Mouse (Mus musculus): Measurements from ENCODE around the gene Sec1.
"Not testable (repeated sequence)": the region's sequence is repeated elsewhere in the genome, so short reads cannot be mapped to it uniquely, and the experiment has no call there.

Sec1 gene

DNA sequence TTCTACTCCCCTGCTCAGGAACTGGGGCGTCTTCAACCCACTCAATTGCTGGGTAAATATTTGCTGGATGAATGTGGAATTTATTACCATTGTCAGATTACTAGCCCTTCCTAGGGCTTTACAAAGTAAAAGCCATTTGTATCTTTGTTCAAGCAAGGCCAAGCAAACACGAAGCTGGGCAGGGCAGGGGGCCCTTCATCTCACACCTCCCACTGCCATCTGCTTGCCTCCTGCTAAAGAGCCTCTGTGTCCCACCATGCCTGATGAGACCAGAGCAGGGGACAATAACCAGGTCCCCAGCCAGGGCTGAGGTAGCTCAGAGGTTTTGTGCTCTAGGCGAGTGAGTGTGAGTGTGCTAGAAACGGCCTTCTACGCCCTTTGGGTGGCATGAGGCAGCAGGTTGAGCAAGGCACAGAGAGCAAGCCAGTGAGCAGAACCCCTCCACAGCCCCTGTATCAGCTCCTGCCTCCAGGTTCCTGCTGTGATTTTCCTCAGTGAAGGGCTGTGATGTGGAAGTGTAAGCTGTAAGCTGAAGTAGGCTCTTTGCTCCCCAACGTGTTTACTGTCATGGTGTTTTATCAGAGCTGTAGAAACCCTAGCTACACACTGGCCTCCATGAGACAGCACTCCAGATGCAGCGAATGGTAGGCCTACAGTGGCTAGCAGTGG, 16.4 kb downstream of the Sec1 start:
- no peak for DNase-seq

DNA sequence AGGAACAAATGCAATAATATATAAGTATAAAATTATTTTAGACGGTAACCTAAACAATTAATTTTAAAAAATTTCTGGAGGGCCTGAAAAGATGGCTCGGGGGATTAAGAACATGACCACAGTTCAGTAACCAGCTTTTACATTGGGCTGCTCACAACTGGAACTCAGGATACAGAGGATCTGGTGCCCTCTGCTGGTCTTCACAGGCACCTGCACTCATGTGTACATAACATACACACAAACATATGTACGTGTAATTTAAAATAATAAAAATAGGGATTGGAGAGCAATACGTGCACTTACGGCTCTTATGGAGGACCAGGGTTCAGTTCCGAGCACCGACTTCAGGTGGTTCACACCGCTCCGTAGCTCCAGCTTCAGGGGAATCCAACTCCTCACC, 25.3 kb downstream of the Sec1 start:
- no peak for DNase-seq

DNA sequence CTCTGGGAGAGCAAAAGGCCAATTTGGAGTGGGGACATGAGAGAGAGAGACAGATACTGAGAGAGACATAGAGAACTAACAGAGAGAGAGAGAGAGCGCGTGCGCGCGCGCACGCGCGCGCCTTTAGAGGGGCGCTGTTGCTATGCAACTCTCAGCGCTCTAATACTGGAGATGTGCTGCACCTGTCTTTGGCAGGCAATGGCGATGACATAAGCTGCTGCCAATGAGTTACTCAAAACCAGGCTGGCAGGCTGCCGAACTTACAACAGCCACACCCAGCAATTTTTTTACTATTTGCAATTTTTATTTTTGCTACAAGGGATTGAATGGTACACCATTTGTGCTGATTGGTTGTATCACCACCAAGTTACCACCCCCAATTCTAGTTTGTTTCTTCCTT, 26.4 kb downstream of the Sec1 start:
- DNase-seq: no peak

DNA sequence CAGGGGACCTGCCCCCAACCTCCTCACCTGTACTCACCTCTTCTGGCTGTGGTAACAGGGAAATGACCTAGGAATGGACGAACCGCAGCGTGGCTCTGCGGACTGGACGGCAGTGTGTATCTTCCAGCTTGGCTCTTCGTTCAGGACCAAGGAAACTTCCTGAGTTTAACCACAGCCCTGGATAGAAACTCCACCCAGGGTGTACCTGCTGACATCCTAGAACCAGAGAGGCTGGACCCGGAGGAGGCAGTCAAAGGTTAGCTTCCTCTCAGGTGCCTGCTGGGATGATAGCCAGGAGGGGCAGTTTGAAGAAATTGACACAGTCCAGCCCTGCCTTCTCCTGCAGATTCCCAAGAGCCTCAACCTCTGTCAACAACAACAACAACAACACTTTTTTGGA, 28.0 kb downstream of the Sec1 start, which contains the start of gene Fut2:
Gene Fut2, minus strand, starts transcription at position 234 of the 400 bp plus-strand sequence.
- no peak for DNase-seq

DNA sequence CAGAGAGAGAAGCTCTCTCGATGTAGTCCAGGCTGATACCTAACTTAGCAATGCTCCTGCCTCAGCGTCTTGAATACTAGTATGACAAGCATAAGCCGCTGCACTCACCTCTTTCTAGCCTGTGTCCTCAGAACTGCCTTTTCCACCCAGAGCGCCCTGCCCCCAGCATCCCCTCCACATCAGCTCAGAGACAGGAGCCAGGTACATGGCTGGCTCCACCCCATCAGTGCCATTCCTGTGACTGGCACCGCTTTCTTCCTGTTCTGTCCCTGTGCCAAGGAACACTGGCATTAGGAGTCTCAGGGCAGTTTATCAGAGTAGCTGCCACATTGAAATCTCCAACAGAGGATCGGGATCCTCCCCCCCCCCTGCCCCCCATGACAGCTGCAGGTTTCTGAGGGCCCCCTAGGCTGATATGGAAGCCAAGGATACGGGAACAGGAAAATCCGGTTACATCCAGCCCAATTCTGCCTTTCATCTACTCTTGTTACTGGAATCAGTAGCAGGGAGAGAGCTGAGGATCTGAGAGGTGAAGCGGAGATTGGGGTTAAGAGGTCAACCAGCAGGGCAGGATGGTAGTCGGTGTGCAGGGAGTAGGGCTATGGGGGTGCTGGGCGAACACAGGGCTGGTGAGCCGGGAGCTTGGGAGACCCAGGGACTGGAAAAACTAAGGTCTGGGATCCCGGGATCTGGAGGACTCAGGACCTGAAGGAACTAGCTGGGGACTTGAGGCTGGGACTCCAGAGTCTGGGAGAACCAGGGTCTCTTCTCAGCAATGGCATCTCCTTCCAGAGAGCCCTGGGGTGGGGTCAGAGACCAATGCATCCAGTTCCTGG, 28.7 kb downstream of the Sec1 start:
- DNase-seq: no peak

DNA sequence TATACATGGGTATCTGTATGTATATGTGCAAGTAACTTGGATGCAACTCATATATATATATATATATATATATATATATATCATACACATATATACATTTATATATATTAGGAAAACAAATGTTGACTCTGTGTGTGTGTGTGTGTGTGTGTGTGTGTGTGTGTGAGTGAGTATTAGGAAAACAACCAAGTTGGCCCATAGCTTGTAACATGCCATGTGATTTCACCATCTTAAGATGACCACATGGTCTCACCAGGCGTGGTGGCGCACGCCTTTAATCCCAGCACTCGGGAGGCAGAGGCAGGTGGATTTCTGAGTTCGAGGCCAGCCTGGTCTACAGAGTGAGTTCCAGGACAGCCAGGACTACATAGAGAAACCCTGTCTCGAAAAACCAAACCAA, 32.5 kb downstream of the Sec1 start:
- DNase-seq: not testable (repeated sequence)

DNA sequence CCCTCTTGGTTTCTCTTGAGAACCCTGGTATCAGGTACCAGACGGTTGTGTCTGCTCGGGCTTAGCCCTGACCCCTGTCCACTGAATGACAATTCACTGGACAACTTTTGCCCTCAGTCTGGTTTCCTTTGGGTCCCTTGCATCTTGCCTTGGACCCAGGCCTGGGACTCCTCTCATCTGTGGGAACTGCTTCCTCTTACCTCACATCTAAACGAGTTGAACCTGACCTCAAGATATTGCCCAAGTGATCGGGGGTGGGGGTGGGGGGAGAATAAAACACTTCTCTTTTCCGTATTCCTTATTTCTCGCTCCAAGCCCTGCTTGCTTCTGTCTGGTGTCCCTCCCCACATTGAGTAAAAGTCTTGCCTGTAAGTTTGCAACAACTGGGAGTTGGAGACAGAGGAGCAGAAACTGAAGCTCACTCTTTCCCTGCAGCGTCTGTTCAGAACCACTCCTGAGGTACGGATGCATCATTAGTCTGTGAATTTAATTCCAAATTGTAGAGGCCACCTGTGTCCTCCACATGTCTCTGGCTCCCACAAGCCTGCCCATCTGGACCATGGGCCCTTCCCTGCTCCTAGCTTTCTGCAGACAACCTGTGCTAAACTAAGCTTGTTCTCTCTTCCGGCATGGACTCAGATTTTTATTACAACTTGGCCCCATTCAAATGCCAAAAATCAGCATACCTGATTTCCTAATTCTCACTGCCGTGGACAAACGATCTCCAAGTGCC, 33.3 kb downstream of the Sec1 start:
- DNase-seq: no peak

DNA sequence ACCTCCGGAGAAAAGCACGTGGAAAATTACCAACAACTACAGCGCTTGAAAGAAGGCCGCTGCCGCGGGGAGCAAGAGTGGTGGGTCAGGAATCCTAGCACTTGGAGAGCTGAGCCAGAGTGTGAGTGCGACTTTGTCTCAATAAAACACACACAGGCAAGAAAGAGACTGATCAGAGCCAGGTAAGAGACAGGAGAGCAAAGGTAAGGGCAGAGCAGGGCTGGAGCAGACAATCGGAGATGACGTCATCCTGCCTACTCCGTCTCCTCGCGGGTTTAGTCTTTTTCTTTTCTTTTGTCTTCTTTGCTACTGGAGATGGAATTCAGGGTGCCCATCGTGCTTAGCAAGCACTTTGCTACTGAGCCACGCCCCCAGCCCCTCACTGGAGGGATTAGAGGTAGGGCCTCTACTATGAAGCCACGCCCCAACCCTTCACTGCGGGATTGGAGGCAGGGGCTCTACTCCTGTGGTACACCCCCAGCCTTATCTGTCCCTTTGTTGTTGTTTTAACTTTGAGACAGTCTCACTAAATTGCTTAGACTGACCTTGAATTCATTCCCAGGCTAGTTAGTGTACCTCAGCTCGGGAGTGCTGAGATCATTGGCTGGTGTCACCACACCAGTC, 39.7 kb downstream of the Sec1 start:
- DNase-seq: no peak

DNA sequence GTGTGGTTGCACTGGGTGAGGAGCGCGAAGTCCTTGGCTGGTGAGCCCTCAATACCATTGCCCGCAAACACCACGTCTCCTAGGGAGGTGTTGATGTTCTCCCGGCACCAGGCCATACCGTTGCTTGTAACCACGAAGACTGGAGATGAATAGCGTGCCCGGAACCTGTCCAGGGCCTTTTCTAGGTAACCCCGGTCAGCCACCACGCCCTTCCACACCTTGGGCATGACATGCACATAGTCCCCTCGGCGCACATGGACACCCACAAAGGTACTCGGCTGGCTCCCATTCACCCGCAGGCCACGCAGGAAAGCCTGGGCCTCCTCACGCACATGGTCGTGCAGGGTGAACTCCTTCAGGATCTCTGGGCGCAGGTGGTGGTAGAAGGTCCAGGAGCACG, 43.7 kb downstream of the Sec1 start:
- not testable (repeated sequence) for DNase-seq

DNA sequence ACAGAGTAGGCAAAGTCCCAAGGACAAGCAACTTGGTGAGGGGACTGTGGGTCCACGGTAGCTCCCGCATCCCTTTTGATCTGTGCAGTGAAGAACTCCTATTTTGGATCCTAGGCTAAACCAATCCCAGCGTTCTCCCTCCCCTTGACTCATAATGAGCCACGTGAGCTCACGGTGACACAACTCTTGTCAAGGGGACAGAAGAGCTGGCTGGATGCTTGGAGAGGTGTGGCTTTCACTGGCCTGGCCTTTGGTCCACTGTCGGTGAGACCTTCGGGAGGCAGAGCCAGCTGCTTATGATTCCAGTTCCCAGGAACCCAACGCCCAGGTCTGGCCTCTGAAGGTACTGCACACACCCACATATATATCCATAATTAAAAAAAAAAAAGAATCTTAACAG, 44.9 kb downstream of the Sec1 start:
- DNase-seq: no peak

DNA sequence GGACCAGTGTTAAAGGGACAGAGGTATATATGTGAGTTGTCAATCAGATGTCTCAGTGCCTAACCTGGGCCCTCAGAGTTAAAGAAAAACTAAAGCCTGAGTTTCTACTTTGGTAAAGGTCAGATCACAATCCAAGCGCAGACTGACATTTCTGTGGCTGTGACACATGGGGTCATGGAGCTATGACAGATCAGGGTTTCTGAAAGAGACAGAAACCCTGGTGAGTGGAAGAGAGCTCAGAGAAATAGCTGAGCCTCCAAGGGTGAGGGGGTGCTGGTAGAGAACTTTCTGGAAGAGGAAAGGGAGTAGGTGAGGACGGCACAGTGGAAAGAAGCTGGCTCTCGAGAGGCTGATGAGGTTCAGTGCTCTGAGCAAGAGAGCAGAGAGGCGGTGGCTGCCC, 47.5 kb downstream of the Sec1 start:
- no peak for DNase-seq

DNA sequence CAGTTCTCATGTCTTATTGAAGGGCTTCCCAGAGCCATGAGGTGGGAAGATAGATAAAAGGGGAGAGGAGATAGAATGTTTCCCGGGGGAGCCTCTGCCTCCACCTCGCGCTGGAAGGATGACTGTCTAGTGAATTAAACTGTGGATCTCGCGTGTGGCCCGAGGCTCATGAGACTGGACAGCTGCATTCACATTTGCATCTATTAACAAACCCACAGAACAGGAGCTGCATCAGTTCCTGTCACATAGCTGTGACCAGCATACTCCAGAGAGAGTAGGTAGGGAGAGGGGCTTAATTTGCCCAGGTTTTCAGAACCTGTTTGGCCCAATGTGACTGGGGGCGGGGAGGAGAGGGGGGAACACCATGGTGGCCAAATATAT, 48.6 kb downstream of the Sec1 start:
- DNase-seq: no peak

DNA sequence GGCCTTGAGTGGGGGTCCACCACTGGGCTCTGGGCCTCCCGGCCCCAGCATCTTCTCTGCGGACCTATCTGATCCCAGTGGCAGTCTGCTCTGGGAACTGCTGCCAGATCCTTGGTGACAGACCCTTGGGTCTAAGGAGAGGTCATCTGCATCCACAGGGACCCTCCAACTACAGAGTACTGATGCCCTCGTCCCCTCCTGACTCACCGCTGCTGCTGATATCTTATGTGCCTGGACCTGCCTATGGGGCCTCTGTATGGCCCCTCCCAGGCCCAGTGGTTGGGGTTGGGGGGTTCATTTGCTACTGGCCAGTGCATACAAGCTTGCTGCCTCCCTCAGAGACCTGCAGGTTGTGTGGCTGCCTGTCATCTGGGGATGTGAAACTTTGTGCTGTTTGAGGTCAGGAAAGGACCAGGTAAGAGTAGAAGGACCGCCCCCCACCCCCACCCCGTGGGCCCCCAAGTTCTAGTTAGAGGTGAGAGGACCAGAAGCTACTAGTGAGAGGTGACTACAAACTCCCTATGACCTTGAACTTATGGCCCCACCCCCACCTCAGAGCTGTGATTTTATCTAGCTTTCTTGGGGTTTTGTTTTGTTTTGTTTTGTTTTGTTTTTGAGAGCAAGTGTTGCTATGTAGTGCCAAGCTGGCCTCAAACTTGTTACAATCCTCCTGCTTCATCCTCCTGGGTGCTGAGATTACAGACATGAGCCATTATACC, 49.2 kb downstream of the Sec1 start:
- no peak for DNase-seq

DNA sequence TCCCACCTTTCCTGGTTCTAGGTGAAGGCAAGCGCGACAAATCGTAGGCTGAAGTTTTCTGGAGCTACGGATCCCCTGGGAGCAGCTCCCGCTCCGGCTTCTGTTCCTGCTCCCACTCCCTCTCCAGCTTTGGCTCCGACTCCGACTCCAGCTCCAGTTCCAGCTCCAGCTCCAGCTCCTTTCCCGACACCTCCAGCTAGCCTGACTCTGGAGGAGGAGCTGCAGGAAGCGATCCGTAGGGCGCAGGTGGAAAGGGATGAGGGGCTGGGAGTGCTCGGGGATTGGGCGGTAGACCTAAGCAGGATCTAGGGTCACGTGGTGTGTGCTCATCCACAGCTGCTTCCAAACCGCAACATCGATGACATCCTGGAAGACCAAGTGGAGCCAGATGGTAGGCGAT, 50.0 kb downstream of the Sec1 start:
- DNase-seq: peak; percentile 66

DNA sequence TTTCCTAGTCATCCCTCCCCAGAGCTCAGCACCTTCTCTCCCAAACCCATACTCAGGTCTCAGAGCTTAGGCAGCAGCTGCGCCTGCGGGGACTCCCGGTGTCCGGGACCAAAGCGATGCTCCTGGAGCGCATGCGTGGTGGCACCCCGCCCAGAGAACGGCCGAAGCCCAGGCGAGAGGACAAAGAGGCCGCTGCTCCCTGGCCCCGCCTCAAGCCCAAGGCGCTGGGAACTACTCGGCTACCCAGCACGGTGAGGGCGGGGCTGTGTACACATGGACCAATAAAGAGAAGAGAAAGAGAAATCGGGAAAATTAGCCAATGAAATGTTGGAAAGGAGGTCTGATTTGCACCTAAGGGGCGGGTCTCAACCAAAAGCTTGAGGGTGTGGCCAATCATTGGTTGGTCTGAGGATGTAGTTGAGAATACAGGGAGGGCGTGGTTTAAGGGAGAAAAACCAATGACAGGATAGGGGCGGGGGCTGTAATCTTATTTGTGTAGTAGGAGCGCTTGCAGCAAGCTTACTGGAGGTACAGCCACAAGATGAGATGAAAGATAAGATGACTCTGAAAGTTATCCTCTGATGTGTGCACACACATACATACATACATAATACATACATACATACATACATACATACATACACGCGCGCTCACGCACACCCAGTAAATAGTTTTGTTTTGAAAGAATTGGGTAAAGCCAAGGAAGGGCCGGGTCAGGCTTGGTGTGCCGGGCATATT, 50.6 kb downstream of the Sec1 start:
- peak; percentile 99 for DNase-seq

DNA sequence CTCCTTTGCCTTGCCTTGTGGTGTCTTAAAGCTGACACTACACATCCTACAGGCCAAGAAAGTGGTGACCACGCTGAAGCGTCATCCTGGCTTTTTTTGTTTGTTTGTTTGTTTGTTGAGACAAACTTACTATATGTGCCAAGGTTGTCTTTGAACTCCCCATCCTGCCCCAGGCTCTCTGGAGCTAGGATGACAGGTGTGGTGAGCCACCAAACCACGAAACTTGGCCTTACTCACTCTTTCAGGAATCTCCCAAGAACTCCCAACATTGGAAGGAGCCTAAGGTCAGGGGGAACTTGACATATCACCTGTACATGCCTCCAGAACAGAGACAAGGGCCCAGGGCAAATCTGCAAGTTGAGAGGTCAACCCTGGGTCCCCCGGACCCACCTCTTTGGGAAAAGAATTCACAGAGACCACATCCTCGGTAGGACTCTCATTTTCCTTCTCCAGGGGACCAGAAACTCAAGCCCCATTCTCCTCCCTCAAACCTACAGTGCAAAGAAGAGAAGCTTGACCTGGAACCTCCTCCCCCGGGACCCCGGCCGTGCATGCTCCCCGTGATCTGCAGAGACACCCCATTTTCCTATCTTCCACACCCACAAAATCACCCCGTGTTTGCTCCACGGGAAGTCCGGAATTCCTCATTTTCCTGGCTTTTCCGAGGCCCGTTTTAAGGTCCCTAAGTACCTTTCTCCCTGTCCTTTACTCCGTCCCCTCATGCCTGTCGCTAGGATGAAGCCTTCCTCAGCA, 51.5 kb downstream of the Sec1 start:
- DNase-seq: peak; percentile 47

DNA sequence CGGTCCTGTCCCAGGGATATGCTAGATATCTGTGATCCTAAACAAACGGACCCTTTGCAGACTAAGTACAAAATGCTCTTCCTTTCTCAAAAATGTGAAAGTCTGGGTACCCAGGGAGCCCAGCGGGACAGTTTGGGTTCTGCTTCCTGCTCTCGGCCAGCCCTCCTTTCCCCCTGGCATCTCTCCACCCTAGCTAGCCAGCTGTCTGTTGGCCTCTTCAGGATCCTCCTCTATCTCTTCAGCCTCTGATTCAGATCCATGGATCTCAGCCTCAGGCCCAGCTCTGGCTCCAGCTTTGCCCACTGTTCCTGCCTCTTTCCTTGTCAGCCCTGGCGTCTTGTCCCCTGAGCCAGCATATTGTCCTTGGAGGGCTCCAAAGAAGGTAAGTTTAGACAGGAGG, 52.1 kb downstream of the Sec1 start:
- DNase-seq: no peak

DNA sequence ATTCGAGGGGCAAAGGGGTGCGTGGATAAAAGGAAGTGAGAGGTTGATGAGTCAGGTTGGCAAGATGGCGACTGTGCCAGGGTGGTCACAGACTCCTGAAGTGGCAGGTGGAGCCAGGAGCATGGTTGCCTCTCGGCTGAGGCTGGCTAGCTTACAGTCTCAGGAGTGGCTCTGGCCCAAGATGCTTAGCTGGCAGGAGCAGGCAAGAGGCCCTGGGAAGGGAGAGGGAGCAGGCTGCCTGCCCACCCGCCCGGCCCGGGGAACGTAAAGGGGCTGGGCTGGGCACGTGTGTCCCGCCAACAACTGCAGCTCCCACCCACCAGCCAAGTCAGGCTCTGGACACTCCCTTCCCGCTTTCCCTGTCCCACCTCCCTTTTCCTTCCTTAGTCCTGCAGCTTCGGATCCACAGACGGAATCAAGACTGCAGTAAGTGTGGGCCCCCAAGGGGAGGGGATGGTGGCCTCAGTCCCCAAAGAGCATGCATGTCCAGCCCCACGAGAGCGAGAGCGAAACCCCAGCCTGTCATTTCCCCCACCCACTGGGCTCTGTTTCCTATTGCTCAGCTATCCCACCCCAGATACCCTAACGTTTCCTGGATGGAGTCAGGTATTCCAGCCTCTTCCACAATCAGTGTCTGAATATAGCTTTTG, 52.7 kb downstream of the Sec1 start:
- peak; percentile 53 for DNase-seq

DNA sequence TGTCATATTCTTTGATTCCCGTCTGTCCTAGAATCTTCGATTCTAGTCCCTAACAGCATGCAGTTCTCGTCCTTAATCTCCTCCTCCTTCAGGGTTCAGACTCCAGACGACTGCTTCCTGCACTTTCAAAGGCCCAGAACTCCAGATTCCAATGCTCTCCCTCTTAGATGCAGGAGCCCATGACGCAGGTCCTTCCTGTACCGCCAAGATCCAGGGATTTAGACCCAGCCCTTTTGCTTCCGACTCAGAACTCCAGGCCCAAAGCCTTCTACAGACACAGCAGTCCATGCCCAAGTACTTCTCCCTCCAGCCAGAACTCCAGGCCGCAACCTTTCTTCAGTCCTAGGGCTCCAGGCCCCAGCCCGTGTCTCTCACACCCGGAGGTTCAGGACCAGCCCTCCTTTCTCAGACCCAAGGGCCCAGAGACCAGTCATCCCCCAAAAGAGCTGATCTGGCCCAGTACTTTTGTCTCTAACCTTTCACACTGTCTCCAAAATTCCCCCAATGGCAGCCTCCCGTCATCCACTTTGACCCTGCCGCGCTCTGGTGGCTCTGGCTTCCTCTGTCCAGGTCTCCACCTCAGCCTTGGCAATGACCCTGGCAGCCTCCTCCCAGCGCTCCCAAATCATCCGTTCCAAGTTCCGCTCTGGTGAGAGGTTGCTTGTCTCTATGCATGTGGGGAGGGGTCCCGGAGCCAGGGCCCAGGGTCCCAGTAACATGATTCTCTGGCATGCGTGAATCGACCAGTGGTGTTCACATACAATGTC, 53.8 kb downstream of the Sec1 start:
- no peak for DNase-seq

DNA sequence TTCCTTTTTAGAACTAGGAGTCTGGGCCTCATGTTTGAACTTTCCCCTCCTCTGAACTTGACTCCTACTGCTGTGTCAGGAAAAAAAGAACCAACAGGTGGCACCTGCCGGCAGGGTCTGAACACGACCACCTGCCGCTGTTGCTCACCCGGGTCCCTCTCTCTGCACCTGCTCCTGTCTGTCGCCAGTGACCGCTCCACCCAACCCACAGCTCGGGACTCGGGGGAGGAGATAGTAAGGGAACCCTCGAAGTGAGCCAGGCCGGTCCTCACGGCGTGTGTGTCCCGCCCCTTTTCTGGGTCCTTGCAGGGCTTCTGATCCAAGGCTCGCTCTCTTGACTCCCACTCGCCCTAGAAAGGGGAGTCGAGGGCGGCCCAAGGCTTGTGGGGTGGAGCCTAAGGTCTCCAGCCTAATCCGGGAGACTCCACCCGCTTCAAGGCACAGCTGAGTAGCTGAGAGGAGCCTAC, 54.6 kb downstream of the Sec1 start, which contains the start of gene Mamstr:
Gene Mamstr, plus strand, starts transcription at position 417 of the 467 bp plus-strand sequence.
- peak; percentile 49 for DNase-seq
